Mouse (Mus musculus) spleen, postnatal 36 days (tissue): ENCODE measurements around the gene Tmem130.
A peak's percentile ranks its signal among the peaks of the same experiment; 100 is the strongest.

Experiments used
- DNase-seq, 2 experiments: peaks; one replicate each; pipeline ENCODE4 v3.0.0; 2022; ENCODE audit warnings: low spot score in 2 of 2, mixed read lengths in 1 of 2

The Tmem130 gene

DNA sequence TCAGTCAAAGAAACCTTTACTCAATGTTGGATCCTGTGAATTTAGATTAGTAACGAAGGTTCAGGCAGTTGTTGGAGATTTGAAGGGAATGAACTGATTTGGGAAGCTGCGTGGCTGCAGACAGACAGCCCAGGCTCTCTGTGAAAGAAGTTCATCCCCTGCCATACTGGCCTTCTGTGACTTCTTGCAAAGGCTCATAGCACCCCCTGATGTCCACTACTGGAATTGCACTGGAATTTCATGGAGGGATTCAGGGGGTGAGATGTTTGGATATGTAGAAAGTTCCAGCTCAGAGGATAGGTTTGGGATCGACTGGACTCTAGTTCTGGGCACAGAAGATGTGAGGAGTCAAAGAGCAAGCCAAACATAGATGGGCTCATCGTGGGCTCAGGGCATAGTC is 27.7 kb downstream of the Tmem130 start:
- DNase-seq: no peak

GRCm38 (mm10) chr5:144729216-144729615 is 32.4 kb downstream of the Tmem130 start:
- no peak for DNase-seq

GRCm38 (mm10) chr5:144728237-144728636 is 33.4 kb downstream of the Tmem130 start:
- no peak for DNase-seq

- DNase-seq: peak in 1 of 2 experiments; percentile 6
Measured at GRCm38 (mm10) chr5:144727119-144727518, 34.5 kb downstream of the Tmem130 start.

- DNase-seq: no peak
Measured at GRCm38 (mm10) chr5:144725554-144725953, 36.1 kb downstream of the Tmem130 start.

- DNase-seq: no peak
Measured at GRCm38 (mm10) chr5:144724926-144725325, 36.7 kb downstream of the Tmem130 start.

- no peak for DNase-seq
Measured at GRCm38 (mm10) chr5:144720281-144720680, 41.3 kb downstream of the Tmem130 start.

- no peak for DNase-seq
Measured at GRCm38 (mm10) chr5:144719781-144720180, 41.8 kb downstream of the Tmem130 start.

DNA sequence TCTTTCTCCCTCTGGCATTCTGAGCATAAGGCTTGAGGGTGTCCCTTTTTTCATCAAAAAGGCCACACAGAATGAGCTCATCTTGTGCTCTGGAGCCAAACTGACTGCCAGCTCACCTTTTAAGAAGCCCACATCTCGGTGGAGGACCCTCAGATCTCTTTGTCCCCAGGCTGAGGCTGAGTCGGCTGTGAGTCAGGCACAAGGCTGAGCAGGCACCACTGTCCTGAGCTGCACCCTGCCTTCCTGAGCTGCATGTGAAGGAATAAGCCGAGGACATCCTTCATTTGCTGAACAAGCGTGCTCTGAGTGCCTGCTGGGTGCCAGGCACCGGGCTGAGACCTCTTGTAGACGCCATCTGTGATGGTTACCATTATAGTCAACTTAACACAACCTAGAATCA is 44.4 kb downstream of the Tmem130 start:
- DNase-seq: no peak

- no peak for DNase-seq
Measured at GRCm38 (mm10) chr5:144713371-144713770, 48.2 kb downstream of the Tmem130 start.

DNA sequence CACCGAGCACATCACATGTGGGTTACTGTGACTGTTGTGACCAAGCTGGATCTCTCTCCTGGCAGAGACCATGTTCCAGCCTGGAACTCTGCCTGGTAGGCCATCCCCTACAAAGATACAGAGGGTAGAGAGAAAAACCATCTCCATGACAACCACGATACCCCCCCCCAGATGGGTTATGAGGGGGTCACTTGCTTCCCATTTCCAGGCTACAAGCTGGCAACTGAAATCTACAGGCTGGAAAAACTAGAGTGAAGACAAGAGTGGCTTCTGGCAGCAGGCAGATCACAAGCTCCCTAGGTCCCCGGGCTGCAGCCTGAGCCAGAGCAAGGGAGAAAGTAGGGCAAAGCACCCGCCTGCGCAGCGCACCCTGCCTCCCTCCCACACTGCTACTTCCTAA is 54.0 kb downstream of the Tmem130 start:
- no peak for DNase-seq

GRCm38 (mm10) chr5:144703464-144704368 is 57.9 kb downstream of the Tmem130 start:
- no peak for DNase-seq

GRCm38 (mm10) chr5:144695289-144696060 is 66.1 kb downstream of the Tmem130 start:
- no peak for DNase-seq

GRCm38 (mm10) chr5:144694161-144694560 is 67.5 kb downstream of the Tmem130 start:
- DNase-seq: no peak

- DNase-seq: no peak
Measured at GRCm38 (mm10) chr5:144691421-144691820, 70.2 kb downstream of the Tmem130 start.

DNA sequence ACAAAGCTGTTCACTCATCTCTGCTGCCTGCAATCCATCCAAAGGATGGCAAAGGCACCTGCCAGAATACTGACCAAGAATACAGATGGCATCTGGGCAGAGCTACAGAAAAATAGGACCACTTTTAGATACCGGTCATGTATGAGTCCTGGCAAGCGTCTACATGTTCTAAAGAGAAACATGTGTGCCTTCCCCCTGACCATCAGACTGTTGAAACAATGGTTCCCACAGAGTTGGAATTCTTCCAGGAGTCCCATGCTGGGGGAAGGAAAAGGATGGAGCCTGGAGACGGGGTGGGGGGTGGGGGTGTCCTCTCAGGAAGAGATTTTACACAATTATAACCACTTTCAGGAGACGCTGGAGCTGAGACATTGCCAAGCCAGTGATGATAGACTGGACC is 73.2 kb downstream of the Tmem130 start:
- DNase-seq: no peak
